Mouse (Mus musculus) embryonic fibroblast, embryonic 13.5 days (primary cell): ENCODE data around the gene Ppie.

Experiments
- CTCF ChIP-seq: IDR thresholded peaks from 2 replicates; pipeline ENCODE4 v1.5.1; 2011; ENCODE audit warnings: mild to moderate bottlenecking, control low read depth, low read length, moderate library complexity, borderline replicate concordance; ENCODE audit not compliant: insufficient read depth
- POLR2A ChIP-seq: IDR thresholded peaks from 2 replicates; pipeline ENCODE4 v1.6.1; 2011; ENCODE audit warnings: low read depth, mild to moderate bottlenecking, control low read depth, low read length, moderate library complexity

- TF ChIP-seq CTCF, result no peak
- no peak for TF ChIP-seq POLR2A
Observed at GRCm38 (mm10) chr4:123085290-123085689, 54.5 kb downstream of the Ppie start.
